Mouse (Mus musculus) liver, adult 2 months (tissue): ENCODE data around the gene Gen1.

Source experiments
- CTCF ChIP-seq: fragments of 200-500 bp; IDR thresholded peaks from 2 replicates; pipeline ENCODE4 v1.5.1; 2011; ENCODE audit warnings: low read depth, low read length, control low read depth
- POLR2A ChIP-seq: fragments of 200-500 bp; IDR thresholded peaks from 2 replicates; pipeline ENCODE4 v1.6.1; 2011; ENCODE audit warnings: low read length, control low read depth; ENCODE audit not compliant: insufficient read depth; ENCODE audit errors: extremely low read depth

GRCm38 (mm10) chr12:11200711-11201110, 64.9 kb downstream of the Gen1 start:
- no peak for TF ChIP-seq CTCF
- TF ChIP-seq POLR2A: no peak
